Mouse (Mus musculus): ENCODE results near the gene Shc2.

GRCm38 (mm10) chr10:79625398-79625797 is 12.3 kb downstream of the Shc2 start:
- TF ChIP-seq CTCF (conservative IDR thresholded peaks at IDR 0.05; ENCODE audit: insufficient read depth, insufficient read length, low read depth, low read length) (no peak), POLR2A (IDR thresholded peaks at IDR 0.05; ENCODE audit: low read depth, low read length) (no peak)
